Mouse (Mus musculus): ENCODE data around the gene Siva1. TPM values are rescaled to one million over a fixed set of nuclear protein-coding genes. Genes with fewer than 3 reads are reported as not detected.

The Siva1 gene
- total and polyA plus RNA-seq, 3 experiments, result 60.7 to 214 (median 98.9) TPM

GRCm38 (mm10) chr12:112648081-112648480, 3.6 kb downstream of the Siva1 start:
- peaks cover 71% of the 10 kb centered on the region for H3K36me3 ChIP-seq (replicated peaks)
- H3K4me3 ChIP-seq (ENCODE audit: low read depth, low read length), result no peak overlapping the region
- DNase-seq (ENCODE audit: low spot score), result no peak
- no peaks in the 10 kb centered on the region for H3K27me3 ChIP-seq (ENCODE audit: insufficient read depth, low read length)
- no peaks in the 10 kb centered on the region for H3K9me3 ChIP-seq (replicated peaks)
- peaks cover 55% of the 10 kb centered on the region for H3K4me1 ChIP-seq (ENCODE audit: insufficient read depth, low read depth, low read length)
- no peak for ATAC-seq (ENCODE audit: extremely low read depth, insufficient number of reproducible peaks, low FRiP score, poor library complexity, severe bottlenecking)
- TF ChIP-seq TAL1 (conservative IDR thresholded peaks at IDR 0.05; ENCODE audit: low read depth, low read length) (no peak), GATA1 (IDR thresholded peaks at IDR 0.05; ENCODE audit: borderline replicate concordance, low read length) (no peak), GATA2 (IDR thresholded peaks at IDR 0.05; ENCODE audit: borderline replicate concordance, low read depth, low read length) (no peak), POLR2AphosphoS5 (IDR thresholded peaks at IDR 0.05; ENCODE audit: insufficient replicate concordance, low read depth, low read length) (no peak), CTCF (IDR thresholded peaks at IDR 0.05; ENCODE audit: low read depth, low read length) (no peak)

- H3K4me3 ChIP-seq (ENCODE audit: low read depth, low read length), result no peak overlapping the region
- peaks cover 64% of the 10 kb centered on the region for H3K4me1 ChIP-seq (ENCODE audit: insufficient read depth, low read depth, low read length)
- no peak for DNase-seq (ENCODE audit: low spot score)
- ATAC-seq (ENCODE audit: extremely low read depth, insufficient number of reproducible peaks, low FRiP score, poor library complexity, severe bottlenecking), result no peak
- TF ChIP-seq GATA1 (IDR thresholded peaks at IDR 0.05; ENCODE audit: borderline replicate concordance, low read length) (no peak), TAL1 (conservative IDR thresholded peaks at IDR 0.05; ENCODE audit: low read depth, low read length) (no peak), POLR2AphosphoS5 (IDR thresholded peaks at IDR 0.05; ENCODE audit: insufficient replicate concordance, low read depth, low read length) (no peak), CTCF (IDR thresholded peaks at IDR 0.05; ENCODE audit: low read depth, low read length) (no peak; the same call in 1 of the 2 replicates), GATA2 (IDR thresholded peaks at IDR 0.05; ENCODE audit: borderline replicate concordance, low read depth, low read length) (no peak)
- H3K27me3 ChIP-seq (ENCODE audit: insufficient read depth, low read length), result no peaks in the 10 kb centered on the region
- H3K36me3 ChIP-seq (replicated peaks), result peaks cover 100% of the 10 kb centered on the region
- no peaks in the 10 kb centered on the region for H3K9me3 ChIP-seq (replicated peaks)
These were observed 7.4 kb downstream of the Siva1 start for GRCm38 (mm10) chr12:112651778-112652439.

GRCm38 (mm10) chr12:112653157-112653824, 8.8 kb downstream of the Siva1 start:
- TF ChIP-seq TAL1 (conservative IDR thresholded peaks at IDR 0.05; ENCODE audit: low read depth, low read length) (no peak), CTCF (IDR thresholded peaks at IDR 0.05; ENCODE audit: low read depth, low read length) (peak; percentile 99), POLR2AphosphoS5 (IDR thresholded peaks at IDR 0.05; ENCODE audit: insufficient replicate concordance, low read depth, low read length) (no peak)
- H3K27me3 ChIP-seq (ENCODE audit: insufficient read depth, low read length), result no peaks in the 10 kb centered on the region
- peaks cover 100% of the 10 kb centered on the region for H3K36me3 ChIP-seq (replicated peaks)
- no peak overlapping the region for H3K4me3 ChIP-seq (ENCODE audit: low read depth, low read length)
- H3K4me1 ChIP-seq (ENCODE audit: insufficient read depth, low read depth, low read length), result peaks cover 51% of the 10 kb centered on the region
- no peaks in the 10 kb centered on the region for H3K9me3 ChIP-seq (replicated peaks)
- ATAC-seq (ENCODE audit: extremely low read depth, insufficient number of reproducible peaks, low FRiP score, poor library complexity, severe bottlenecking), result peak; percentile 69
- DNase-seq (ENCODE audit: low spot score), result peak; percentile 66

GRCm38 (mm10) chr12:112654076-112654475, 9.6 kb downstream of the Siva1 start:
- TF ChIP-seq GATA1 (IDR thresholded peaks at IDR 0.05; ENCODE audit: borderline replicate concordance, low read length) (no peak), CTCF (IDR thresholded peaks at IDR 0.05; ENCODE audit: low read depth, low read length) (no peak), GATA2 (IDR thresholded peaks at IDR 0.05; ENCODE audit: borderline replicate concordance, low read depth, low read length) (no peak), TAL1 (conservative IDR thresholded peaks at IDR 0.05; ENCODE audit: low read depth, low read length) (no peak), POLR2AphosphoS5 (IDR thresholded peaks at IDR 0.05; ENCODE audit: insufficient replicate concordance, low read depth, low read length) (no peak)
- H3K4me1 ChIP-seq (ENCODE audit: insufficient read depth, low read depth, low read length), result peaks cover 44% of the 10 kb centered on the region
- peaks cover 100% of the 10 kb centered on the region for H3K36me3 ChIP-seq (replicated peaks)
- H3K27me3 ChIP-seq (ENCODE audit: insufficient read depth, low read length), result no peaks in the 10 kb centered on the region
- no peaks in the 10 kb centered on the region for H3K9me3 ChIP-seq (replicated peaks)
- DNase-seq (ENCODE audit: low spot score), result no peak
- no peak overlapping the region for H3K4me3 ChIP-seq (ENCODE audit: low read depth, low read length)
- no peak for ATAC-seq (ENCODE audit: extremely low read depth, insufficient number of reproducible peaks, low FRiP score, poor library complexity, severe bottlenecking)

GRCm38 (mm10) chr12:112658619-112659018, 14.1 kb downstream of the Siva1 start:
- ATAC-seq (ENCODE audit: extremely low read depth, insufficient number of reproducible peaks, low FRiP score, poor library complexity, severe bottlenecking), result no peak
- no peak overlapping the region for H3K4me3 ChIP-seq (ENCODE audit: low read depth, low read length)
- peaks cover 62% of the 10 kb centered on the region for H3K4me1 ChIP-seq (ENCODE audit: insufficient read depth, low read depth, low read length)
- no peaks in the 10 kb centered on the region for H3K9me3 ChIP-seq (replicated peaks)
- no peaks in the 10 kb centered on the region for H3K27me3 ChIP-seq (ENCODE audit: insufficient read depth, low read length)
- H3K36me3 ChIP-seq (replicated peaks), result peaks cover 100% of the 10 kb centered on the region
- no peak for DNase-seq (ENCODE audit: low spot score)
- no peak for TF ChIP-seq GATA2 (IDR thresholded peaks at IDR 0.05; ENCODE audit: borderline replicate concordance, low read depth, low read length)
- no peak for TF ChIP-seq GATA1 (IDR thresholded peaks at IDR 0.05; ENCODE audit: borderline replicate concordance, low read length)
- no peak for TF ChIP-seq TAL1 (conservative IDR thresholded peaks at IDR 0.05; ENCODE audit: low read depth, low read length)
- TF ChIP-seq POLR2AphosphoS5 (IDR thresholded peaks at IDR 0.05; ENCODE audit: insufficient replicate concordance, low read depth, low read length), result no peak
- no peak for TF ChIP-seq CTCF (IDR thresholded peaks at IDR 0.05; ENCODE audit: low read depth, low read length)

- peaks cover 100% of the 10 kb centered on the region for H3K36me3 ChIP-seq (replicated peaks)
- H3K9me3 ChIP-seq (replicated peaks), result no peaks in the 10 kb centered on the region
- no peak overlapping the region for H3K4me3 ChIP-seq (ENCODE audit: low read depth, low read length)
- TF ChIP-seq TAL1 (conservative IDR thresholded peaks at IDR 0.05; ENCODE audit: low read depth, low read length) (no peak), CTCF (IDR thresholded peaks at IDR 0.05; ENCODE audit: low read depth, low read length) (peak; percentile 28; the same call in 1 of the 2 replicates)
- DNase-seq (ENCODE audit: low spot score), result no peak
- peaks cover 57% of the 10 kb centered on the region for H3K4me1 ChIP-seq (ENCODE audit: insufficient read depth, low read depth, low read length)
- no peaks in the 10 kb centered on the region for H3K27me3 ChIP-seq (ENCODE audit: insufficient read depth, low read length)
- ATAC-seq (ENCODE audit: extremely low read depth, insufficient number of reproducible peaks, low FRiP score, poor library complexity, severe bottlenecking), result no peak
These were observed 14.6 kb downstream of the Siva1 start for GRCm38 (mm10) chr12:112659109-112659508.
